Mouse (Mus musculus): ENCODE data around the gene Troap.

- TF ChIP-seq CTCF (conservative IDR thresholded peaks at IDR 0.05; ENCODE audit: low read length) (no peak), NANOG (IDR thresholded peaks at IDR 0.05; ENCODE audit: borderline replicate concordance, low read length) (no peak), POU5F1 (IDR thresholded peaks at IDR 0.05; ENCODE audit: borderline replicate concordance, low read length) (no peak)
Observed at GRCm38 (mm10) chr15:99115065-99115423, 40.7 kb downstream of the Troap start.

All from E14TG2a.4 (cell line).